Mouse (Mus musculus) v-Abl transformed pro-B cells (cell line): ENCODE results near the gene Atp10a.

Experiments used
- in situ Hi-C, 2 experiments: fragments of 400-800 bp; cut with MboI; formaldehyde crosslinking; loops; one replicate each; pipeline ENCODE4 v1.15.1; 2025; ENCODE audit not compliant: unreplicated experiment in 2 of 2

Gene Atp10a

DNA sequence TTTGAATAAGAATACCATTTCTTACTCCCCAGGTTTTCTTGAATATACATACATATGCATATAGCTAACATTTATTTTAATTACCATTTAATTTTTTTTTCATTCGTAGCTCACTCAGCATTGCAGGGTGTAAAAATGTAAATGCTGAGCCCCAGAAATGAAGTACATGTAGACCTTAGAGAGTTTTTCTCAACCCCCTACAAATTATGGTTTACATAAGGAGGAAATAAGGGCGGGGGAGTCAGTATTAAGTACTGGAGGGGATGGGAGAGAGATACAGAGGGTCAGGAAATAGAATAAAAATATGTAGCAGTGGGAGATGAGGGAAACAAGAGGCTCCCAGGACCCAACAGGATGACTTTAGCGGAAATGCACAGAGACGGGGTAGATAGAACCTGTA lies 188.5 kb downstream of the Atp10a start:
- in situ Hi-C loops = loop anchor here in 1 of 2 experiments (25.0 kb wide), 1 partner anchor 393 kb away; the partner anchor contains the start of gene Ube3a

GRCm38 (mm10) chr7:58858921-58859320 lies 203.0 kb downstream of the Atp10a start:
- in situ Hi-C loops = loop anchor here in 1 of 2 experiments (5.0 to 10.0 kb wide), 3 partner anchors 112 to 366 kb away; partner anchors contain the start of gene Ube3a

DNA sequence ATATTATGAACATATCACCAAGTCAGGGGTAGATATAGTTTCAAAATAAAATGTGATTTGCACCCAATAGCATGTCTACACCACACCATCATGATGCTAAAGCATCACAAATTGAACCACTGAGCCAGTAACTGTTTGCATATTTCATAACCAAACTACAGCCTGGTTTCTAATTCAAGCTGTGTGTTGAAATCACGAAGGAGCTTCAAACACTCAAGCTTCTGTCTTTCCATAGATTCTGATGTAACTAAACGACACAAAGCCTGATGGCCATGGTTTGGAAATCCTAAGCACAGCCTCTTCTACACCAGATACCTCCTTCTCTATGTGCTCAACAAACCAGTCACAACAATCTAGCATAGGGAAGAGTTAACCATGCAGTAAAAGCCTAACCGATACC lies 207.2 kb downstream of the Atp10a start:
- in situ Hi-C loops = loop anchor here in 1 of 2 experiments (10.0 kb wide), 1 partner anchor 442 kb away; no protein-coding TSS in a partner anchor

GRCm38 (mm10) chr7:58866865-58867614 lies 211.1 kb downstream of the Atp10a start:
- in situ Hi-C loops = loop anchor here in 1 of 2 experiments (10.0 kb wide), 1 partner anchor 438 kb away; no protein-coding TSS in a partner anchor

GRCm38 (mm10) chr7:58870661-58871060 lies 214.7 kb downstream of the Atp10a start:
- in situ Hi-C loops = no loop called here

GRCm38 (mm10) chr7:58873676-58874075 lies 217.7 kb downstream of the Atp10a start:
- in situ Hi-C loops = no loop called here
